Mouse (Mus musculus) heart, embryonic 15.5 days (tissue): ENCODE data around the gene Btf3l4. TPM values are rescaled to one million over a fixed set of nuclear protein-coding genes. Genes with fewer than 3 reads are reported as not detected.

Source experiments
- ATAC-seq: fragments of 200-750 bp; cut with Nextera tagmentation; replicated peaks from 2 replicates; pipeline ENCODE4 v1.8.0; 2017; ENCODE audit warnings: low read depth, moderate TSS enrichment; ENCODE audit not compliant: insufficient number of reproducible peaks, insufficient read depth, low FRiP score
- H3K27ac ChIP-seq: fragments of 300-500 bp; sonication (generic); 2 replicates; pipeline ENCODE4 v1.5.1; 2015; ENCODE audit warnings: mild to moderate bottlenecking, inconsistent platforms
- H3K27me3 ChIP-seq: fragments of 300-500 bp; sonication (generic); 2 replicates; pipeline ENCODE4 v1.6.1; 2015; ENCODE audit warnings: inconsistent platforms
- H3K36me3 ChIP-seq: fragments of 300-500 bp; sonication (generic); 2 replicates; pipeline ENCODE4 v1.6.1; 2015; ENCODE audit warnings: mild to moderate bottlenecking, inconsistent platforms
- H3K4me1 ChIP-seq: fragments of 300-500 bp; sonication (generic); replicated peaks from 2 replicates; pipeline ENCODE4 v1.6.1; 2015; ENCODE audit warnings: inconsistent platforms
- H3K4me2 ChIP-seq: fragments of 300-500 bp; sonication (generic); 2 replicates; pipeline ENCODE4 v1.6.1; 2015; ENCODE audit warnings: inconsistent platforms, mild to moderate bottlenecking, moderate library complexity
- H3K4me3 ChIP-seq: fragments of 300-500 bp; sonication (generic); 2 replicates; pipeline ENCODE4 v1.5.1; 2015; ENCODE audit warnings: mild to moderate bottlenecking, inconsistent platforms
- H3K9ac ChIP-seq: fragments of 300-500 bp; sonication (generic); 2 replicates; pipeline ENCODE4 v1.6.1; 2015; ENCODE audit warnings: mild to moderate bottlenecking, inconsistent platforms
- H3K9me3 ChIP-seq: fragments of 300-500 bp; sonication (generic); replicated peaks from 2 replicates; pipeline ENCODE4 v1.6.1; 2016; ENCODE audit warnings: inconsistent platforms
- WGBS: fragments of 180-500 bp; shearing (Covaris S2); methylation state at CpG from one replicate; pipeline ENCODE4 v1.1.7; 2015; ENCODE audit warnings: mixed read lengths; 5-methylcytosine and 5-hydroxymethylcytosine counted together
- polyA plus RNA-seq: library from polyadenylated mRNA; unstranded; fragments of >200 nt; fragmentation: Nextera tagmentation; extraction: Ambion mirVana; gene quantifications from 2 replicates; pipeline ENCODE4 v1.2.1, GENCODE M21; 2015

Gene Btf3l4
- polyA plus RNA-seq, 1 experiment from 2014 or later, result 166 TPM

- Histone ChIP-seq H3K4me3 (peak within 1 kb of the TSS; percentile 96), H3K9ac (peak within 1 kb of the TSS; percentile 96), H3K4me1 (peaks cover 4% of the 10 kb centered on the region; the same call in 1 of the 2 replicates), H3K4me2 (peak within 1 kb of the TSS; percentile 79), H3K27ac (peak within 1 kb of the TSS; percentile 95), H3K9me3 (no peaks in the 10 kb centered on the region), H3K36me3 (no peaks in the 10 kb centered on the region), H3K27me3 (no peaks in the 10 kb centered on the region)
- WGBS, result under 1% methylated on average over 108 of the region's 111 CpGs
- peak; percentile 90 for ATAC-seq
These were observed 53.2 kb downstream of the Btf3l4 start, which contains the start of gene Zfyve9 for GRCm38 (mm10) chr4:108780057-108780863. Gene Zfyve9, minus strand, starts transcription at chr4:108780798.

GRCm38 (mm10) chr4:108779763-108780056 lies 53.7 kb downstream of the Btf3l4 start:
- no peaks in the 10 kb centered on the region for H3K9me3 ChIP-seq
- no peaks in the 10 kb centered on the region for H3K36me3 ChIP-seq
- ATAC-seq, result no peak
- H3K27me3 ChIP-seq, result no peaks in the 10 kb centered on the region
- 1% methylated on average over 7 of the region's 7 CpGs for WGBS
- peak overlapping the region; percentile 96 for H3K4me3 ChIP-seq
- peak overlapping the region; percentile 95 for H3K27ac ChIP-seq
- H3K4me1 ChIP-seq, result peaks cover 4% of the 10 kb centered on the region; the same call in 1 of the 2 replicates
- H3K9ac ChIP-seq, result peak overlapping the region; percentile 96
- H3K4me2 ChIP-seq, result peak overlapping the region; percentile 79

DNA sequence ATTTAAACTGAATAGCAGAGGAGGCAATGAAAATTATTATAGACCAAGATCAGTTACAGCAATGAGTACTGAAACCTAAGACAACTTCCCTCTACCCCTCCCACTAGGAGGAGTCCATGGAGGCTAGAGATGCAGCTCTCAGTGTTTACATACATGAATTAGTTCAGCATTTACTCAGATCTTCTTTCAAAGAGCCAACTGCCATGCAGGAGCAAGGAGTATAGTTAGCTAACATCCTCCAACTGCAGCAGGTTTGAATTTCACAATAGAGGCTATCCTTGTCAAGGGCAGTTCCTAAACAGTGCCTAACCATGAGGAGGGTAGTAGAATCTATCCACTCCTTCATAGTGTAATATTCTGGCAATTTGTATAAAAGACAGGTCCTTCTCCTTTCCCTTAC lies 64.9 kb downstream of the Btf3l4 start:
- Histone ChIP-seq H3K9me3 (no peaks in the 10 kb centered on the region), H3K9ac (no peak overlapping the region), H3K4me2 (no peak overlapping the region), H3K4me3 (no peak overlapping the region), H3K36me3 (no peaks in the 10 kb centered on the region), H3K4me1 (no peaks in the 10 kb centered on the region), H3K27ac (no peak overlapping the region), H3K27me3 (no peaks in the 10 kb centered on the region)
- ATAC-seq, result no peak

Other genes with a start within 250 kb of the Btf3l4 start
- gene Cc2d1b, start 213.7 kb downstream of the Btf3l4 start, polyA plus RNA-seq, result 15.9 and 18.9 TPM in 2 replicates
- 1.0 and 1.8 TPM in 2 replicates for gene 3110021N24Rik, start 114.0 kb downstream of the Btf3l4 start, polyA plus RNA-seq
- 2.8 and 3.0 TPM in 2 replicates for gene Zfyve9, start 52.8 kb downstream of the Btf3l4 start, polyA plus RNA-seq
- gene Txndc12, start 987 bp upstream of the Btf3l4 start, polyA plus RNA-seq, result 107 and 122 TPM in 2 replicates
- gene Kti12, start 14.2 kb upstream of the Btf3l4 start, polyA plus RNA-seq, result 21.3 and 28.2 TPM in 2 replicates
- gene A730015C16Rik, start 15.0 kb upstream of the Btf3l4 start, polyA plus RNA-seq, result 1.3 and 1.8 TPM in 2 replicates
- gene Rab3b, start 45.4 kb upstream of the Btf3l4 start, polyA plus RNA-seq, result 4.5 and 11.2 TPM in 2 replicates
- gene Nrd1, start 167.0 kb upstream of the Btf3l4 start, polyA plus RNA-seq, result 44.6 and 51.8 TPM in 2 replicates